Mouse (Mus musculus) heart, embryonic 16.5 days (tissue): Measurements from ENCODE around the gene Dmpk. TPM values are rescaled to one million over a fixed set of nuclear protein-coding genes. Genes with fewer than 3 reads are reported as not detected.
A peak's percentile ranks its signal among the peaks of the same experiment; 100 is the strongest.

Experiments
- ATAC-seq: fragments of 200-750 bp; cut with Nextera tagmentation; replicated peaks from 2 replicates; pipeline ENCODE4 v1.8.0; 2017; ENCODE audit warnings: moderate number of reproducible peaks; ENCODE audit not compliant: insufficient read depth, low FRiP score; ENCODE audit errors: extremely low read depth
- H3K27ac ChIP-seq: fragments of 300-500 bp; sonication (generic); 2 replicates; pipeline ENCODE4 v1.5.1; 2014; ENCODE audit warnings: mild to moderate bottlenecking, low read length, control low read depth, moderate library complexity
- H3K27me3 ChIP-seq: fragments of 300-500 bp; sonication (generic); 2 replicates; pipeline ENCODE4 v1.6.1; 2014; ENCODE audit warnings: low read length, mixed read lengths; ENCODE audit not compliant: control insufficient read depth, insufficient read depth
- H3K36me3 ChIP-seq: fragments of 300-500 bp; sonication (generic); 2 replicates; pipeline ENCODE4 v1.6.1; 2014; ENCODE audit not compliant: control insufficient read depth, insufficient read depth
- H3K4me1 ChIP-seq: fragments of 300-500 bp; sonication (generic); 2 replicates; pipeline ENCODE4 v1.6.1; 2014; ENCODE audit warnings: low read length, mixed read lengths; ENCODE audit not compliant: control insufficient read depth, insufficient read depth
- H3K4me2 ChIP-seq: fragments of 300-500 bp; sonication (generic); 2 replicates; pipeline ENCODE4 v1.6.1; 2014; ENCODE audit warnings: low read depth, mild to moderate bottlenecking, control low read depth, low read length
- H3K4me3 ChIP-seq: fragments of 300-500 bp; sonication (generic); 2 replicates; pipeline ENCODE4 v1.5.1; 2014; ENCODE audit warnings: mild to moderate bottlenecking, control low read depth, low read length
- H3K9ac ChIP-seq: fragments of 300-500 bp; sonication (generic); 2 replicates; pipeline ENCODE4 v1.6.1; 2014; ENCODE audit warnings: low read length, control low read depth
- H3K9me3 ChIP-seq: fragments of 300-500 bp; sonication (generic); replicated peaks from 2 replicates; pipeline ENCODE4 v1.6.1; 2016; ENCODE audit warnings: low read length; ENCODE audit not compliant: control insufficient read depth
- WGBS: fragments of 180-500 bp; shearing (Covaris S2); extraction: QIAGEN DNeasy Blood & Tissue Kit; methylation state at CpG from one replicate; pipeline ENCODE4 v1.1.7; 2014; 5-methylcytosine and 5-hydroxymethylcytosine counted together
- polyA plus RNA-seq: library from polyadenylated mRNA; unstranded; fragments of >200 nt; fragmentation: Nextera tagmentation; extraction: Ambion mirVana; gene quantifications from 2 replicates; pipeline ENCODE4 v1.2.1, GENCODE M21; 2015

The Dmpk gene
- polyA plus RNA-seq, 1 experiment from 2014 or later = 85.5 TPM

- 28% methylated on average over 33 of the region's 33 CpGs for WGBS
- no peaks in the 10 kb centered on the region for H3K9me3 ChIP-seq
- H3K4me3 ChIP-seq = no peak within 1 kb of the TSS
- H3K27me3 ChIP-seq = no peaks in the 10 kb centered on the region
- H3K9ac ChIP-seq = no peak within 1 kb of the TSS
- peaks cover 22% of the 10 kb centered on the region for H3K36me3 ChIP-seq
- no peaks in the 10 kb centered on the region; the same call in 1 of the 2 replicates for H3K4me1 ChIP-seq
- H3K27ac ChIP-seq = no peak within 1 kb of the TSS
- peak within 1 kb of the TSS; percentile 39 for H3K4me2 ChIP-seq
- no peak for ATAC-seq
Observed at GRCm38 (mm10) chr7:19054047-19054776, 29.4 kb upstream of the Dmpk start, which contains the start of gene Rsph6a. Gene Rsph6a (plus strand): TSS chr7:19054690.

- H3K4me3 ChIP-seq = no peak overlapping the region
- WGBS = 70% methylated on average over 9 of the region's 9 CpGs
- no peaks in the 10 kb centered on the region for H3K27me3 ChIP-seq
- peaks cover 17% of the 10 kb centered on the region for H3K36me3 ChIP-seq
- ATAC-seq = no peak
- no peaks in the 10 kb centered on the region for H3K9me3 ChIP-seq
- no peak overlapping the region for H3K9ac ChIP-seq
- H3K4me2 ChIP-seq = peak overlapping the region; percentile 39
- H3K4me1 ChIP-seq = no peaks in the 10 kb centered on the region; the same call in 1 of the 2 replicates
- H3K27ac ChIP-seq = no peak overlapping the region
Observed at GRCm38 (mm10) chr7:19054777-19055076, 28.9 kb upstream of the Dmpk start.

GRCm38 (mm10) chr7:19055108-19055507, 28.5 kb upstream of the Dmpk start:
- Histone ChIP-seq H3K4me3 (no peak overlapping the region), H3K27me3 (no peaks in the 10 kb centered on the region), H3K36me3 (peaks cover 14% of the 10 kb centered on the region), H3K4me1 (no peaks in the 10 kb centered on the region; the same call in 1 of the 2 replicates), H3K9ac (no peak overlapping the region), H3K9me3 (no peaks in the 10 kb centered on the region), H3K27ac (no peak overlapping the region), H3K4me2 (no peak overlapping the region)
- 91% methylated on average over 8 of the region's 8 CpGs for WGBS
- ATAC-seq = no peak

GRCm38 (mm10) chr7:19057405-19057804, 26.2 kb upstream of the Dmpk start:
- WGBS = 75% methylated on average over 10 of the region's 10 CpGs
- no peak overlapping the region for H3K9ac ChIP-seq
- H3K4me1 ChIP-seq = no peaks in the 10 kb centered on the region; the same call in 1 of the 2 replicates
- H3K27me3 ChIP-seq = no peaks in the 10 kb centered on the region
- H3K9me3 ChIP-seq = no peaks in the 10 kb centered on the region
- H3K36me3 ChIP-seq = peaks cover 2% of the 10 kb centered on the region; the same call in 1 of the 2 replicates
- H3K27ac ChIP-seq = no peak overlapping the region
- ATAC-seq = no peak
- H3K4me3 ChIP-seq = no peak overlapping the region
- H3K4me2 ChIP-seq = no peak overlapping the region

GRCm38 (mm10) chr7:19065896-19066295, 17.8 kb upstream of the Dmpk start:
- Histone ChIP-seq H3K36me3 (no peaks in the 10 kb centered on the region), H3K4me2 (no peak overlapping the region), H3K4me3 (peak overlapping the region; percentile 5; the same call in 1 of the 2 replicates), H3K4me1 (no peaks in the 10 kb centered on the region), H3K27me3 (peaks cover 33% of the 10 kb centered on the region), H3K27ac (no peak overlapping the region), H3K9me3 (0 out of 2 replicates have a peak, but pooled peaks cover 4% of the 10 kb centered on the region), H3K9ac (no peak overlapping the region)
- whole genome bisulfite sequencing = 37% methylated on average over 13 of the region's 13 CpGs
- no peak for ATAC-seq

- no peaks in the 10 kb centered on the region for H3K36me3 ChIP-seq
- no peak for ATAC-seq
- H3K4me3 ChIP-seq = no peak overlapping the region
- H3K9ac ChIP-seq = no peak overlapping the region
- no peak overlapping the region for H3K27ac ChIP-seq
- 38% methylated on average over 14 of the region's 14 CpGs for WGBS
- no peaks in the 10 kb centered on the region for H3K4me1 ChIP-seq
- H3K27me3 ChIP-seq = peaks cover 33% of the 10 kb centered on the region
- 0 out of 2 replicates have a peak, but pooled peaks cover 4% of the 10 kb centered on the region for H3K9me3 ChIP-seq
- no peak overlapping the region for H3K4me2 ChIP-seq
Observed at GRCm38 (mm10) chr7:19067063-19067462, 16.6 kb upstream of the Dmpk start.

GRCm38 (mm10) chr7:19067935-19068334, 15.7 kb upstream of the Dmpk start:
- 57% methylated on average over 13 of the region's 14 CpGs for WGBS
- ATAC-seq = no peak
- Histone ChIP-seq H3K9ac (no peak overlapping the region), H3K27me3 (peaks cover 33% of the 10 kb centered on the region), H3K4me2 (no peak overlapping the region), H3K27ac (no peak overlapping the region), H3K4me3 (no peak overlapping the region), H3K36me3 (no peaks in the 10 kb centered on the region), H3K9me3 (0 out of 2 replicates have a peak, but pooled peaks cover 4% of the 10 kb centered on the region), H3K4me1 (no peaks in the 10 kb centered on the region)

GRCm38 (mm10) chr7:19068707-19069106, 14.9 kb upstream of the Dmpk start:
- ATAC-seq = no peak
- WGBS = 2% methylated on average over 2 of the region's 2 CpGs
- no peak overlapping the region for H3K4me3 ChIP-seq
- no peak overlapping the region for H3K4me2 ChIP-seq
- 0 out of 2 replicates have a peak, but pooled peaks cover 4% of the 10 kb centered on the region for H3K9me3 ChIP-seq
- H3K27me3 ChIP-seq = peaks cover 33% of the 10 kb centered on the region
- H3K4me1 ChIP-seq = no peaks in the 10 kb centered on the region
- H3K27ac ChIP-seq = no peak overlapping the region
- H3K9ac ChIP-seq = no peak overlapping the region
- H3K36me3 ChIP-seq = no peaks in the 10 kb centered on the region

- 0 out of 2 replicates have a peak, but pooled peaks cover 4% of the 10 kb centered on the region for H3K9me3 ChIP-seq
- no peaks in the 10 kb centered on the region for H3K4me1 ChIP-seq
- no peak overlapping the region for H3K9ac ChIP-seq
- H3K27ac ChIP-seq = no peak overlapping the region
- H3K27me3 ChIP-seq = peaks cover 30% of the 10 kb centered on the region
- no peak for ATAC-seq
- H3K36me3 ChIP-seq = no peaks in the 10 kb centered on the region
- H3K4me2 ChIP-seq = no peak overlapping the region
- WGBS = 45% methylated on average over 3 of the region's 3 CpGs
- H3K4me3 ChIP-seq = no peak overlapping the region
Observed at GRCm38 (mm10) chr7:19069500-19069899, 14.1 kb upstream of the Dmpk start.
